Mouse (Mus musculus) lung, postnatal 0 days (tissue): ENCODE results near the gene Insyn1. TPM values are rescaled to one million over a fixed set of nuclear protein-coding genes. Genes with fewer than 3 reads are reported as not detected.

Source experiments
- ATAC-seq: fragments of 200-750 bp; cut with Nextera tagmentation; 2 replicates; pipeline ENCODE4 v1.8.0; 2017; ENCODE audit warnings: moderate library complexity
- DNase-seq: peaks from one replicate; pipeline ENCODE4 v3.0.0-alpha.2; 2016; ENCODE audit warnings: low spot score
- H3K27ac ChIP-seq: fragments of 300-500 bp; sonication (generic); 2 replicates; pipeline ENCODE4 v1.5.1; 2014; ENCODE audit warnings: antibody characterized with exemption, mild to moderate bottlenecking, low read length, mixed read lengths
- H3K27me3 ChIP-seq: fragments of 300-500 bp; sonication (generic); replicated peaks from 2 replicates; pipeline ENCODE4 v1.6.1; 2014; ENCODE audit warnings: low read length, mixed read lengths; ENCODE audit not compliant: insufficient read depth
- H3K36me3 ChIP-seq: fragments of 300-500 bp; sonication (generic); 2 replicates; pipeline ENCODE4 v1.6.1; 2014; ENCODE audit warnings: low read length, mixed read lengths; ENCODE audit not compliant: insufficient read depth
- H3K4me1 ChIP-seq: fragments of 300-500 bp; sonication (generic); 2 replicates; pipeline ENCODE4 v1.6.1; 2014; ENCODE audit warnings: antibody characterized with exemption, low read depth, low read length, mixed read lengths; ENCODE audit not compliant: insufficient read depth
- H3K4me2 ChIP-seq: fragments of 300-500 bp; sonication (generic); replicated peaks from 2 replicates; pipeline ENCODE4 v1.6.1; 2014; ENCODE audit warnings: low read depth, mild to moderate bottlenecking, low read length, moderate library complexity, mixed read lengths
- H3K4me3 ChIP-seq: fragments of 300-500 bp; sonication (generic); 2 replicates; pipeline ENCODE4 v1.5.1; 2014; ENCODE audit warnings: low read depth, low read length
- H3K9ac ChIP-seq: fragments of 300-500 bp; sonication (generic); replicated peaks from 2 replicates; pipeline ENCODE4 v1.6.1; 2014; ENCODE audit warnings: low read depth, mild to moderate bottlenecking
- H3K9me3 ChIP-seq: fragments of 300-500 bp; sonication (generic); 2 replicates; pipeline ENCODE4 v1.6.1; 2016; ENCODE audit warnings: low read length, mixed read lengths
- CTCF ChIP-seq: IDR thresholded peaks from 2 replicates; pipeline ENCODE4 v1.5.1; 2016; ENCODE audit warnings: antibody characterized with exemption, mild to moderate bottlenecking
- EP300 ChIP-seq: IDR thresholded peaks from 2 replicates; pipeline ENCODE4 v1.6.1; 2016; ENCODE audit warnings: antibody characterized with exemption, mild to moderate bottlenecking, control low read depth
- WGBS: fragments of 180-500 bp; shearing (Covaris S2); extraction: QIAGEN DNeasy Blood & Tissue Kit; methylation state at CpG from one replicate; pipeline ENCODE4 v1.1.7; 2014; 5-methylcytosine and 5-hydroxymethylcytosine counted together
- polyA plus RNA-seq: library from polyadenylated mRNA; unstranded; fragments of >200 nt; fragmentation: Nextera tagmentation; extraction: Ambion mirVana; gene quantifications from 2 replicates; pipeline ENCODE4 v1.2.1, GENCODE M21; 2015

Insyn1 gene
- polyA plus RNA-seq, 1 experiment from 2014 or later = 1.2 TPM

DNA sequence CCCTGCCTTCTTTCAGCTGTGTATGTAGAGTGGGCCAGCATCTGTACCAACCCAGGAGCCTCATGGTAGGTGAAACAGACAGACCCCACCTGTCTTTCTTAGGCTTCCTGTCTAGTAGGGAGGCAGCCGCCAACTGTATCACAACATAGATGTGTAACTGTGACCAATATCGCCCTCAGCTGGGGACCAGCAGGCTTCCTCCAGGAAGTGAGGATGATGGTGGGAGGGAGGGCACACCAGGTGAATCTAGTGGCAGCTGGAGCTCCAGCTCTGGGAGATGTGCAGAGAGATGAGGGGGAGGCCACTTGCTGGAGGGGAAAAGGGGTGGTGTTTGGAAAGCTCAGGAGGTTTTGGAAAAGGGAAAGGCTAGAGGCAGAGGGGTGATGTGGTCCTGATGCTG is 6.6 kb downstream of the Insyn1 start:
- H3K4me2 ChIP-seq = no peak overlapping the region
- DNase-seq = no peak
- H3K27ac ChIP-seq = no peak overlapping the region
- no peak overlapping the region for H3K4me3 ChIP-seq
- TF ChIP-seq EP300 (no peak), CTCF (no peak)
- H3K9me3 ChIP-seq = no peaks in the 10 kb centered on the region
- WGBS = 60% methylated on average over 2 of the region's 2 CpGs
- no peaks in the 10 kb centered on the region for H3K4me1 ChIP-seq
- H3K27me3 ChIP-seq = no peaks in the 10 kb centered on the region; the same call in 1 of the 2 replicates
- no peaks in the 10 kb centered on the region for H3K36me3 ChIP-seq
- ATAC-seq = no peak
- H3K9ac ChIP-seq = no peak overlapping the region

DNA sequence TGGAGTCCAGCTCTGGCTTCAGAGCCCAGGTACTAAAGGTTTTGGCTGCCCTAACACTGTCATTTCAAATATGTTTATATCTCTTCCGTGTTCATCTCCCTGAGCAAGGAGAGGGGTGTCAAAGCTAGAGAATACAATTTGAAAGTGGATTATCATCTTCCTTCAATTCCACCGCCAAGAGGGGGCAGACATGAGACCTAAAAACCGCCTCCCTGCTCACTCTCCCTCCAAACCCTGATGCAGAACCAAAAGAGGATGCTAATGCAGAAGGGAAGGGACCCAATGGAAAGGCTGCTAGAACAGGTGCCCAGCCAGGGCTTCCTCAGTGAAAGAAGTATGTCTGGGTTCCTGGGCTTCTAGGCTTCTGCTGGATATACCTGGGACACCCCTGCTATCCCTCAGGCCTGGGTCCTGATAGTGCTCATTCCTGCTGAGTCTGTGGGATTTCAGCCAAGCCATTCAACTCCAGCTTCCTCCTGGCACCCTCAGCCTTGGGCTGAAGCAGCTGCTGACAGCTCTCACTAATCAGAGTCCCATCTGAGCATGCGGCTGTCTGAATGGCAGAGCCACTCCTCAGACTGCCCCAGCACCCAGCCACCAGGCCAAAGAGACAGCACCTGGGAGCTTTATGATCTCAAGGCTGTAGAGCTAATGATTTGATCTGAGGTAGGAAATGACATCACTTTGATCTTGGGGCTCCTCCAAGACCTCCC is 8.2 kb downstream of the Insyn1 start:
- no peaks in the 10 kb centered on the region for H3K4me1 ChIP-seq
- TF ChIP-seq CTCF (peak; percentile 33), EP300 (no peak)
- H3K36me3 ChIP-seq = no peaks in the 10 kb centered on the region
- no peak overlapping the region for H3K27ac ChIP-seq
- no peaks in the 10 kb centered on the region for H3K9me3 ChIP-seq
- WGBS = 28% methylated on average over 4 of the region's 4 CpGs
- H3K4me3 ChIP-seq = no peak overlapping the region
- no peaks in the 10 kb centered on the region for H3K27me3 ChIP-seq
- H3K4me2 ChIP-seq = no peak overlapping the region
- H3K9ac ChIP-seq = no peak overlapping the region
- ATAC-seq = no peak
- no peak for DNase-seq

GRCm38 (mm10) chr9:58497942-58498341 is 9.5 kb downstream of the Insyn1 start:
- Histone ChIP-seq H3K27ac (no peak overlapping the region), H3K36me3 (no peaks in the 10 kb centered on the region), H3K9me3 (no peaks in the 10 kb centered on the region), H3K4me2 (no peak overlapping the region), H3K9ac (no peak overlapping the region), H3K27me3 (no peaks in the 10 kb centered on the region), H3K4me1 (no peaks in the 10 kb centered on the region), H3K4me3 (no peak overlapping the region)
- ATAC-seq (no peak), DNase-seq (no peak)
- WGBS = 61% methylated on average over 4 of the region's 4 CpGs
- TF ChIP-seq EP300 = no peak
- TF ChIP-seq CTCF = no peak

DNA sequence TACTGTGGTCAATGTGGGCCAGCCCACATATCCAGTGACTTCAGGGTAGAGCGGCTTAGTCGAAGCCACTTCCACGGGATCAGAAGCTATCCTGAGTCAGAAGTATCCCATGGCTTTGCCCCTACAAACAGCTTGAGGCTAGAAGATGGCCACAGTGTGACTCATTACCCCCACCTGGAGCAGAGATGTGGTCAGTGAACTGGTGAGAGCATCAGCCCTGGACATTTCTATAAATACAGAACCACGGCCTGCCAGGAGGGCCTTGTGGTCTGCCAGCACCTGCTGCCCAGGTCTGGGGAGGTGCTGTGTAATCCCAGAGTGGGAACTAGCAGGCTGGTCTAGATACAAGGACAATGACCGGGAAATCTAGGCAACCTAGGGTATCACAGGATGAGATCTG is 12.5 kb downstream of the Insyn1 start:
- WGBS = 81% methylated on average over 5 of the region's 5 CpGs
- Histone ChIP-seq H3K27ac (no peak overlapping the region), H3K27me3 (no peaks in the 10 kb centered on the region), H3K9ac (no peak overlapping the region), H3K4me2 (no peak overlapping the region), H3K9me3 (no peaks in the 10 kb centered on the region), H3K4me1 (no peaks in the 10 kb centered on the region), H3K36me3 (no peaks in the 10 kb centered on the region), H3K4me3 (no peak overlapping the region)
- DNase-seq (no peak), ATAC-seq (no peak)
- TF ChIP-seq CTCF = no peak
- no peak for TF ChIP-seq EP300

DNA sequence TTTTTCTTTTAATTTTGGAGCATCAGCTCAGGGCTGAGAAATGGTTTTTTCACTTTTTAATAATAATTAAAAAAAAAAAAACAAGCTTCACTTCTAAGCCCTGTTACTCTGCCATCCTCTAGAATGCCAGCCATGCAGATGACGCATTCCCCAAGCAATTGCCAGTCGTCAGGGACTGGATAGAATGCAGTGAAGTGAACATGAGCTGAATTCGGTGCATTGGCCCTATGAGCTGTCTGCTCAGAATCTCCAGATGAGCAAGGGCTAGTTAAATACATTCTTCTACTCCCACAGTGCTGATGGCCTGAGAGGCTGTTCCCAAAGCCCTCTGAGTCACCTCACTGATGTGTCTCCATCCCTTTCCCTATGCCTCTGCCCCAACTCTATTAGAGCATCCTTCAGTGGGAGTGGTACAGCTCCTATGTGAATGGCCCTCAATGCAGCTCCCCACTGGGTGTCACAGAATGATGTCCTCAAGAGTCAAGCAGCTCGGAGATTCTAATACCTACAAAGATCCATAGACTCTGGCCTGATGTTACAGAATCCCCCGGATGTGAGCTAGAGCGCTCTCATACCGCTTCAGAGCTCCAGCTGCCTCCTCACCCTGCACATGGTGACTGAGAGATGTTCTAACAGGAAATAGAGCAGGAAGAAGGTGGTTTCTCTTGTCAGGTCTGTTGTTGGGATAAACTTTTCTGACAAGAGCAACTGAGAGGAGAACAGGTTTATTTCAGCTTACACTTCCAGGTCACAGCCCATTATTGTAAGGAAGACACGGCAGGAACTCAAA is 19.0 kb downstream of the Insyn1 start:
- Histone ChIP-seq H3K9ac (no peak overlapping the region), H3K4me3 (no peak overlapping the region), H3K4me1 (no peaks in the 10 kb centered on the region), H3K27me3 (no peaks in the 10 kb centered on the region), H3K4me2 (no peak overlapping the region), H3K9me3 (no peaks in the 10 kb centered on the region), H3K36me3 (no peaks in the 10 kb centered on the region), H3K27ac (no peak overlapping the region)
- no peak for DNase-seq
- WGBS = 68% methylated on average over 8 of the region's 8 CpGs
- ATAC-seq = no peak
- TF ChIP-seq EP300 (no peak), CTCF (no peak)

DNA sequence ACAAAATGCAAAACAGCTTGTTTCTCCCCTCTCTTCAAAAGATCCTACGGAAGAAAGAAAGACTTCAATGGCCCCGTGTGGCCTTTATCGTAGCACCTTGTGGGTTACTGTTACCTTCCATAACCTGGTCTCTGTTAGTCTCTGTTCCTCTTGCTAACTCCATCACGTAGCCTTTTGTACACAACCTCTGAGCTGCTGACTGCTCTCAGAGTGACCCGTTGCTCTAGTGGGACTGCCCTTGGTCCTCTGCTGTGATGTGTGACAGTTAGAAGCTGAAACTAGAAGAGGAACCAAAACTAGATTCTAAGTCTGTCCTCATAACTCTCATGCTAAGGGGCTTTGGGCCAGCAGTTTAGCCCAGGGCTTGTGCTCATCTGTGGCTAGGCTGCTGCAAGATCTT is 22.0 kb downstream of the Insyn1 start:
- Histone ChIP-seq H3K9me3 (no peaks in the 10 kb centered on the region), H3K36me3 (no peaks in the 10 kb centered on the region)

More for the DNA sequence above, 22.0 kb downstream of the Insyn1 start:
- Histone ChIP-seq H3K4me3 (no peak overlapping the region), H3K27me3 (no peaks in the 10 kb centered on the region), H3K27ac (no peak overlapping the region), H3K4me2 (no peak overlapping the region), H3K4me1 (no peaks in the 10 kb centered on the region), H3K9ac (no peak overlapping the region)
- WGBS = 84% methylated on average over 5 of the region's 5 CpGs
- DNase-seq (no peak), ATAC-seq (no peak)
- TF ChIP-seq CTCF = no peak
- TF ChIP-seq EP300 = no peak
